Mouse (Mus musculus): Measurements from ENCODE around the gene Foxp4.

DNA sequence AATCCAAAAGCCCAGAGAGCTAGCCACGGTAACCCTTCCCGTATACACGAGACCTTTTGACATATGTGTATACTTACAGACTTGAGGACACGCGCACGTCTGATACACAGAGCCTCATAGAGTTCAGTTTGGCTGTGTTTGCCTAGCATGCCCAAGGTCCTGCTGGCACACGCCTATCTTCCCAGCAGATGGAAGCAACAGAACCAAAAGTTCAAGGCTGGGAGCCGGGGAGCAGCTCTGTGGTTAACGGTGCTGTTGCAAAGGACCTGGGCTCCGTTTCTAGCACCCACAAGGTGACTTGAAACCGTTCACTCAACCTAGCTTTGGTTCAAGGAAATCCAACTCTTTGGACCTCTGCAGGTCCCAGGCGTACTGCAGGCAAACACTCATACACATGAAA, 25.0 kb upstream of the Foxp4 start:
- no peak for TF ChIP-seq CTCF (IDR thresholded peaks at IDR 0.05 in 2 of 3, conservative IDR thresholded peaks at IDR 0.05 in 1 of 3; ENCODE audit: control insufficient read depth in 1 of 3, insufficient read depth in 1 of 3, low read depth in 2 of 3, low read length in 3 of 3, poor library complexity in 1 of 3, severe bottlenecking in 1 of 3)
- no peak for TF ChIP-seq POLR2A (IDR thresholded peaks at IDR 0.05; ENCODE audit: control insufficient read depth in 1 of 2, insufficient read depth in 1 of 2, low read depth in 1 of 2, low read length in 2 of 2, poor library complexity in 1 of 2)
- TF ChIP-seq EP300 (IDR thresholded peaks at IDR 0.05; ENCODE audit: low read depth in 1 of 2, low read length in 2 of 2), result no peak
- no peak for TF ChIP-seq ZC3H11A (IDR thresholded peaks at IDR 0.05; ENCODE audit: low read depth, low read length)
- TF ChIP-seq TAL1 (IDR thresholded peaks at IDR 0.05; ENCODE audit: low read length), result no peak
- no peak for TF ChIP-seq UBTF (IDR thresholded peaks at IDR 0.05; ENCODE audit: borderline replicate concordance, insufficient read depth, low read depth, low read length)
- TF ChIP-seq ZMIZ1 (IDR thresholded peaks at IDR 0.05; ENCODE audit: low read depth, low read length), result no peak
- no peak for TF ChIP-seq HCFC1 (IDR thresholded peaks at IDR 0.05; ENCODE audit: low read depth, low read length)
- TF ChIP-seq MAX (IDR thresholded peaks at IDR 0.05; ENCODE audit: low read length), result no peak
- no peak for TF ChIP-seq USF1 (IDR thresholded peaks at IDR 0.05; ENCODE audit: low read depth, low read length)
- TF ChIP-seq CHD2 (IDR thresholded peaks at IDR 0.05; ENCODE audit: low read length), result no peak
- no peak for TF ChIP-seq RAD21 (IDR thresholded peaks at IDR 0.05; ENCODE audit: low read depth, low read length)
- TF ChIP-seq MXI1 (IDR thresholded peaks at IDR 0.05; ENCODE audit: low read depth, low read length), result no peak
- no peak for TF ChIP-seq E2F4 (IDR thresholded peaks at IDR 0.05; ENCODE audit: borderline replicate concordance, low read depth, low read length)
